Mouse (Mus musculus): ENCODE results near the gene Icam4. TPM values are rescaled to one million over a fixed set of nuclear protein-coding genes. Genes with fewer than 3 reads are reported as not detected.
"Not testable (repeated sequence)": the region's sequence is repeated elsewhere in the genome, so short reads cannot be mapped to it uniquely, and the experiment has no call there.

The Icam4 gene
- polyA plus RNA-seq, 1 experiment from 2014 or later, result 5.3 TPM

- Histone ChIP-seq H3K27me3 (ENCODE audit: control insufficient read depth, insufficient read depth, low read length) (no peaks in the 10 kb centered on the region), H3K9ac (ENCODE audit: low read length) (no peak overlapping the region), H3K36me3 (ENCODE audit: control insufficient read depth, insufficient read depth, low read length) (no peaks in the 10 kb centered on the region), H3K4me2 (ENCODE audit: low read depth, severe bottlenecking) (no peak overlapping the region), H3K27ac (replicated peaks; ENCODE audit: low read depth, low read length) (no peak overlapping the region), H3K4me3 (ENCODE audit: low read depth, low read length) (no peak overlapping the region), H3K9me3 (ENCODE audit: control insufficient read depth, low read length) (no peaks in the 10 kb centered on the region), H3K4me1 (ENCODE audit: control insufficient read depth, insufficient read depth, low read length) (no peaks in the 10 kb centered on the region)
- ATAC-seq (ENCODE audit: insufficient number of reproducible peaks, low FRiP score, low TSS enrichment, low read depth) (no peak), DNase-seq (ENCODE audit: low spot score) (no peak)
- 53% methylated on average over 5 of the region's 5 CpGs for WGBS
These were observed 35.8 kb upstream of the Icam4 start for GRCm38 (mm10) chr9:20993165-20993898.

- DNase-seq (ENCODE audit: low spot score) (no peak), ATAC-seq (ENCODE audit: insufficient number of reproducible peaks, low FRiP score, low TSS enrichment, low read depth) (no peak)
- Histone ChIP-seq H3K27ac (replicated peaks; ENCODE audit: low read depth, low read length) (no peak overlapping the region), H3K4me1 (ENCODE audit: control insufficient read depth, insufficient read depth, low read length) (no peaks in the 10 kb centered on the region), H3K4me2 (ENCODE audit: low read depth, severe bottlenecking) (no peak overlapping the region), H3K4me3 (ENCODE audit: low read depth, low read length) (no peak overlapping the region), H3K9me3 (ENCODE audit: control insufficient read depth, low read length) (no peaks in the 10 kb centered on the region), H3K9ac (ENCODE audit: low read length) (no peak overlapping the region), H3K27me3 (ENCODE audit: control insufficient read depth, insufficient read depth, low read length) (no peaks in the 10 kb centered on the region), H3K36me3 (ENCODE audit: control insufficient read depth, insufficient read depth, low read length) (no peaks in the 10 kb centered on the region)
- 73% methylated on average over 3 of the region's 3 CpGs for WGBS
These were observed 34.1 kb upstream of the Icam4 start for GRCm38 (mm10) chr9:20995069-20995468.

GRCm38 (mm10) chr9:20997065-20997464, 32.1 kb upstream of the Icam4 start:
- no peak for DNase-seq (ENCODE audit: low spot score)

GRCm38 (mm10) chr9:20998337-20998736, 30.8 kb upstream of the Icam4 start:
- not testable (repeated sequence) for H3K36me3 ChIP-seq (ENCODE audit: control insufficient read depth, insufficient read depth, low read length); H3K9ac ChIP-seq (ENCODE audit: low read length); H3K9me3 ChIP-seq (ENCODE audit: control insufficient read depth, low read length); H3K4me1 ChIP-seq (ENCODE audit: control insufficient read depth, insufficient read depth, low read length); H3K4me2 ChIP-seq (ENCODE audit: low read depth, severe bottlenecking); H3K27ac ChIP-seq (replicated peaks; ENCODE audit: low read depth, low read length); H3K4me3 ChIP-seq (ENCODE audit: low read depth, low read length); ATAC-seq (ENCODE audit: insufficient number of reproducible peaks, low FRiP score, low TSS enrichment, low read depth); H3K27me3 ChIP-seq (ENCODE audit: control insufficient read depth, insufficient read depth, low read length); DNase-seq (ENCODE audit: low spot score)
- WGBS, result 75% methylated on average over 1 of the region's 1 CpGs

More at GRCm38 (mm10) chr9:20997065-20997464, 32.1 kb upstream of the Icam4 start:
- no peaks in the 10 kb centered on the region for H3K9me3 ChIP-seq (ENCODE audit: control insufficient read depth, low read length)
- H3K9ac ChIP-seq (ENCODE audit: low read length), result no peak overlapping the region
- H3K27me3 ChIP-seq (ENCODE audit: control insufficient read depth, insufficient read depth, low read length), result no peaks in the 10 kb centered on the region
- no peaks in the 10 kb centered on the region for H3K4me1 ChIP-seq (ENCODE audit: control insufficient read depth, insufficient read depth, low read length)
- ATAC-seq (ENCODE audit: insufficient number of reproducible peaks, low FRiP score, low TSS enrichment, low read depth), result no peak
- no peaks in the 10 kb centered on the region for H3K36me3 ChIP-seq (ENCODE audit: control insufficient read depth, insufficient read depth, low read length)
- no peak overlapping the region for H3K4me2 ChIP-seq (ENCODE audit: low read depth, severe bottlenecking)
- no peak overlapping the region for H3K4me3 ChIP-seq (ENCODE audit: low read depth, low read length)
- 90% methylated on average over 8 of the region's 8 CpGs for WGBS
- H3K27ac ChIP-seq (replicated peaks; ENCODE audit: low read depth, low read length), result no peak overlapping the region

- no peak overlapping the region for H3K27ac ChIP-seq (replicated peaks; ENCODE audit: low read depth, low read length)
- H3K27me3 ChIP-seq (ENCODE audit: control insufficient read depth, insufficient read depth, low read length), result no peaks in the 10 kb centered on the region
- ATAC-seq (ENCODE audit: insufficient number of reproducible peaks, low FRiP score, low TSS enrichment, low read depth) (no peak), DNase-seq (ENCODE audit: low spot score) (no peak)
- H3K9ac ChIP-seq (ENCODE audit: low read length), result no peak overlapping the region
- H3K9me3 ChIP-seq (ENCODE audit: control insufficient read depth, low read length), result no peaks in the 10 kb centered on the region
- 0 out of 2 replicates have a peak, but pooled peaks cover 3% of the 10 kb centered on the region for H3K4me1 ChIP-seq (ENCODE audit: control insufficient read depth, insufficient read depth, low read length)
- H3K36me3 ChIP-seq (ENCODE audit: control insufficient read depth, insufficient read depth, low read length), result peaks cover 4% of the 10 kb centered on the region
- H3K4me2 ChIP-seq (ENCODE audit: low read depth, severe bottlenecking), result no peak overlapping the region
- no peak overlapping the region for H3K4me3 ChIP-seq (ENCODE audit: low read depth, low read length)
These were observed 28.4 kb upstream of the Icam4 start for GRCm38 (mm10) chr9:21000811-21001210.

- Histone ChIP-seq H3K27ac (replicated peaks; ENCODE audit: low read depth, low read length) (no peak overlapping the region), H3K27me3 (ENCODE audit: control insufficient read depth, insufficient read depth, low read length) (no peaks in the 10 kb centered on the region), H3K4me3 (ENCODE audit: low read depth, low read length) (no peak overlapping the region), H3K4me2 (ENCODE audit: low read depth, severe bottlenecking) (no peak overlapping the region), H3K9me3 (ENCODE audit: control insufficient read depth, low read length) (no peaks in the 10 kb centered on the region), H3K4me1 (ENCODE audit: control insufficient read depth, insufficient read depth, low read length) (0 out of 2 replicates have a peak, but pooled peaks cover 3% of the 10 kb centered on the region), H3K9ac (ENCODE audit: low read length) (no peak overlapping the region), H3K36me3 (ENCODE audit: control insufficient read depth, insufficient read depth, low read length) (peaks cover 8% of the 10 kb centered on the region)
- peak; percentile 2; the same call in 1 of the 2 replicates for ATAC-seq (ENCODE audit: insufficient number of reproducible peaks, low FRiP score, low TSS enrichment, low read depth)
- WGBS, result 82% methylated on average over 6 of the region's 6 CpGs
- DNase-seq (ENCODE audit: low spot score), result no peak
These were observed 27.4 kb upstream of the Icam4 start for GRCm38 (mm10) chr9:21001651-21002200.

GRCm38 (mm10) chr9:21002270-21002626, 26.9 kb upstream of the Icam4 start:
- Histone ChIP-seq H3K27ac (replicated peaks; ENCODE audit: low read depth, low read length) (no peak overlapping the region), H3K4me2 (ENCODE audit: low read depth, severe bottlenecking) (peak overlapping the region; percentile 86), H3K9me3 (ENCODE audit: control insufficient read depth, low read length) (no peaks in the 10 kb centered on the region), H3K4me3 (ENCODE audit: low read depth, low read length) (peak overlapping the region; percentile 72), H3K27me3 (ENCODE audit: control insufficient read depth, insufficient read depth, low read length) (no peaks in the 10 kb centered on the region), H3K36me3 (ENCODE audit: control insufficient read depth, insufficient read depth, low read length) (peaks cover 10% of the 10 kb centered on the region), H3K9ac (ENCODE audit: low read length) (peak overlapping the region; percentile 74), H3K4me1 (ENCODE audit: control insufficient read depth, insufficient read depth, low read length) (0 out of 2 replicates have a peak, but pooled peaks cover 3% of the 10 kb centered on the region)
- DNase-seq (ENCODE audit: low spot score), result no peak
- 11% methylated on average over 7 of the region's 7 CpGs for WGBS
- peak; percentile 41 for ATAC-seq (ENCODE audit: insufficient number of reproducible peaks, low FRiP score, low TSS enrichment, low read depth)

- peak; percentile 95 for DNase-seq (ENCODE audit: low spot score)
- no peak within 1 kb of the TSS; the same call in 1 of the 2 replicates for H3K27ac ChIP-seq (replicated peaks; ENCODE audit: low read depth, low read length)
- peak; percentile 84 for ATAC-seq (ENCODE audit: insufficient number of reproducible peaks, low FRiP score, low TSS enrichment, low read depth)
- H3K27me3 ChIP-seq (ENCODE audit: control insufficient read depth, insufficient read depth, low read length), result no peaks in the 10 kb centered on the region
- H3K36me3 ChIP-seq (ENCODE audit: control insufficient read depth, insufficient read depth, low read length), result peaks cover 15% of the 10 kb centered on the region
- H3K4me1 ChIP-seq (ENCODE audit: control insufficient read depth, insufficient read depth, low read length), result 0 out of 2 replicates have a peak, but pooled peaks cover 3% of the 10 kb centered on the region
- peak within 1 kb of the TSS; percentile 74 for H3K9ac ChIP-seq (ENCODE audit: low read length)
- H3K4me3 ChIP-seq (ENCODE audit: low read depth, low read length), result peak within 1 kb of the TSS; percentile 72
- under 1% methylated on average over 72 of the region's 72 CpGs for WGBS
- H3K9me3 ChIP-seq (ENCODE audit: control insufficient read depth, low read length), result no peaks in the 10 kb centered on the region
- H3K4me2 ChIP-seq (ENCODE audit: low read depth, severe bottlenecking), result peak within 1 kb of the TSS; percentile 86
These were observed 26.3 kb upstream of the Icam4 start, which contains the start of gene Mrpl4 for GRCm38 (mm10) chr9:21002627-21003551. Mrpl4 (plus strand) TSS chr9:21002738.
